Mouse (Mus musculus): Measurements from ENCODE around the gene Nit2. TPM values are rescaled to one million over a fixed set of nuclear protein-coding genes. Genes with fewer than 3 reads are reported as not detected.

Nit2 gene
- total and polyA plus RNA-seq, 3 experiments: 59.4 to 93.3 (median 71.8) TPM

- H3K9me3 ChIP-seq (replicated peaks; ENCODE audit: low read length): peaks cover 5% of the 10 kb centered on the region
- no peak overlapping the region for H3K27ac ChIP-seq (ENCODE audit: insufficient read depth, low read depth)
- no peaks in the 10 kb centered on the region for H3K79me2 ChIP-seq (replicated peaks; ENCODE audit: control insufficient read depth, extremely low read depth, insufficient read depth, poor library complexity, severe bottlenecking)
- peaks cover 4 to 23% of the 10 kb centered on the region in 2 experiments; a peak in 3 of 4 replicates for H3K4me1 ChIP-seq (ENCODE audit: control insufficient read depth in 1 of 2, insufficient read depth in 2 of 2)
- H3K4me2 ChIP-seq (ENCODE audit: insufficient read depth, low read depth, poor library complexity, severe bottlenecking): no peak overlapping the region
- TF ChIP-seq IRF4 (IDR thresholded peaks at IDR 0.05; ENCODE audit: low read depth, low read length) (no peak), ZMIZ1 (IDR thresholded peaks at IDR 0.05; ENCODE audit: low read depth, low read length) (no peak), GABPA (IDR thresholded peaks at IDR 0.05; ENCODE audit: insufficient replicate concordance, low read depth, low read length) (no peak), POLR2AphosphoS2 (IDR thresholded peaks at IDR 0.05; ENCODE audit: low read depth, low read length) (no peak)
- no peak overlapping the region for H3K4me3 ChIP-seq (replicated peaks in 1 of 3; ENCODE audit: low read depth in 2 of 3, low read length in 2 of 3, poor library complexity in 1 of 3)
- no peak for DNase-seq (ENCODE audit: extremely low read depth)
- dilution Hi-C loops (cut with MboI; ENCODE audit: extremely low pct_ligation_motif_present, extremely low pct_unique_long_range_greater_than_20kb, low sequenced_read_pairs): no loop called here
- no peaks in the 10 kb centered on the region for H3K27me3 ChIP-seq (replicated peaks)
- in situ Hi-C loops (cut with MboI; ENCODE audit: low pct_ligation_motif_present, low pct_unique_long_range_greater_than_20kb, low sequenced_read_pairs): no loop called here
- no peak overlapping the region for H3K9ac ChIP-seq (ENCODE audit: insufficient read depth, low read depth)
- H3K36me3 ChIP-seq (replicated peaks in 1 of 2; ENCODE audit: control insufficient read depth in 1 of 2, insufficient read depth in 1 of 2, low read length in 1 of 2): peaks cover 49 to 69% of the 10 kb centered on the region in 2 experiments
Observed at GRCm38 (mm10) chr16:57186618-57187017, 19.5 kb upstream of the Nit2 start.

GRCm38 (mm10) chr16:57182037-57182436 is 14.9 kb upstream of the Nit2 start:
- Histone ChIP-seq H3K79me2 (replicated peaks; ENCODE audit: control insufficient read depth, extremely low read depth, insufficient read depth, poor library complexity, severe bottlenecking) (no peaks in the 10 kb centered on the region), H3K27me3 (replicated peaks) (no peaks in the 10 kb centered on the region), H3K4me2 (ENCODE audit: insufficient read depth, low read depth, poor library complexity, severe bottlenecking) (no peak overlapping the region), H3K9me3 (replicated peaks; ENCODE audit: low read length) (peaks cover 5% of the 10 kb centered on the region), H3K27ac (ENCODE audit: insufficient read depth, low read depth) (no peak overlapping the region), H3K4me1 (ENCODE audit: control insufficient read depth in 1 of 2, insufficient read depth in 2 of 2) (no peaks in the 10 kb centered on the region), H3K36me3 (replicated peaks in 1 of 2; ENCODE audit: control insufficient read depth in 1 of 2, insufficient read depth in 1 of 2, low read length in 1 of 2) (peaks cover 40 to 81% of the 10 kb centered on the region in 2 experiments), H3K9ac (ENCODE audit: insufficient read depth, low read depth) (no peak overlapping the region), H3K4me3 (replicated peaks in 1 of 3; ENCODE audit: low read depth in 2 of 3, low read length in 2 of 3, poor library complexity in 1 of 3) (no peak overlapping the region)
- in situ Hi-C loops (cut with MboI; ENCODE audit: low pct_ligation_motif_present, low pct_unique_long_range_greater_than_20kb, low sequenced_read_pairs): no loop called here
- no peak for DNase-seq (ENCODE audit: extremely low read depth)
- TF ChIP-seq USF1 (IDR thresholded peaks at IDR 0.05; ENCODE audit: low read depth, low read length): no peak
- dilution Hi-C loops (cut with MboI; ENCODE audit: extremely low pct_ligation_motif_present, extremely low pct_unique_long_range_greater_than_20kb, low sequenced_read_pairs): no loop called here

- H3K27me3 ChIP-seq (replicated peaks): no peaks in the 10 kb centered on the region
- no peak for DNase-seq (ENCODE audit: extremely low read depth)
- H3K9me3 ChIP-seq (replicated peaks; ENCODE audit: low read length): peaks cover 9% of the 10 kb centered on the region
- no peak for TF ChIP-seq ETS1 (conservative IDR thresholded peaks at IDR 0.05; ENCODE audit: low read depth, low read length)
- TF ChIP-seq CHD1 (IDR thresholded peaks at IDR 0.05; ENCODE audit: low read depth, low read length): no peak
- TF ChIP-seq ZKSCAN1 (IDR thresholded peaks at IDR 0.05; ENCODE audit: borderline replicate concordance, low read depth, low read length): no peak
- no peak for TF ChIP-seq JUN (IDR thresholded peaks at IDR 0.05; ENCODE audit: insufficient read depth, low read depth, low read length)
- TF ChIP-seq PAX5 (IDR thresholded peaks at IDR 0.05; ENCODE audit: low read length): no peak
- TF ChIP-seq USF2 (conservative IDR thresholded peaks at IDR 0.05; ENCODE audit: low read depth, low read length): no peak
- no peak for TF ChIP-seq IRF4 (IDR thresholded peaks at IDR 0.05; ENCODE audit: low read depth, low read length)
- no peak for TF ChIP-seq HCFC1 (IDR thresholded peaks at IDR 0.05; ENCODE audit: low read depth, low read length)
- TF ChIP-seq UBTF (IDR thresholded peaks at IDR 0.05; ENCODE audit: low read depth, low read length): no peak
- H3K4me1 ChIP-seq (ENCODE audit: control insufficient read depth in 1 of 2, insufficient read depth in 2 of 2): peaks cover 3 to 8% of the 10 kb centered on the region in 2 experiments
- H3K27ac ChIP-seq (ENCODE audit: insufficient read depth, low read depth): no peak overlapping the region
- H3K4me2 ChIP-seq (ENCODE audit: insufficient read depth, low read depth, poor library complexity, severe bottlenecking): no peak overlapping the region
- peaks cover 43 to 83% of the 10 kb centered on the region in 2 experiments for H3K36me3 ChIP-seq (replicated peaks in 1 of 2; ENCODE audit: control insufficient read depth in 1 of 2, insufficient read depth in 1 of 2, low read length in 1 of 2)
- dilution Hi-C loops (cut with MboI; ENCODE audit: extremely low pct_ligation_motif_present, extremely low pct_unique_long_range_greater_than_20kb, low sequenced_read_pairs): no loop called here
- H3K79me2 ChIP-seq (replicated peaks; ENCODE audit: control insufficient read depth, extremely low read depth, insufficient read depth, poor library complexity, severe bottlenecking): no peaks in the 10 kb centered on the region
- in situ Hi-C loops (cut with MboI; ENCODE audit: low pct_ligation_motif_present, low pct_unique_long_range_greater_than_20kb, low sequenced_read_pairs): no loop called here
- no peak overlapping the region for H3K4me3 ChIP-seq (replicated peaks in 1 of 3; ENCODE audit: low read depth in 2 of 3, low read length in 2 of 3, poor library complexity in 1 of 3)
- H3K9ac ChIP-seq (ENCODE audit: insufficient read depth, low read depth): no peak overlapping the region
Observed at GRCm38 (mm10) chr16:57181180-57181579, 14.0 kb upstream of the Nit2 start.

All from CH12.LX (cell line).